Mouse (Mus musculus) frontal cortex, postnatal 14 days (tissue): Measurements from ENCODE around the gene Nap1l4.

Experiments used
- DNase-seq, 2 experiments: peaks; one replicate each; pipeline ENCODE4 v3.0.0; 2022; ENCODE audit warnings: low spot score in 2 of 2

Nap1l4 gene

GRCm38 (mm10) chr7:143519333-143519732 lies 29.6 kb downstream of the Nap1l4 start:
- DNase-seq: no peak

GRCm38 (mm10) chr7:143514416-143514768 lies 34.5 kb downstream of the Nap1l4 start:
- no peak for DNase-seq

- DNase-seq: no peak
Measured at GRCm38 (mm10) chr7:143513763-143514415, 35.0 kb downstream of the Nap1l4 start.

- DNase-seq: no peak
Measured at GRCm38 (mm10) chr7:143511335-143511712, 37.6 kb downstream of the Nap1l4 start.

GRCm38 (mm10) chr7:143510593-143511334 lies 38.1 kb downstream of the Nap1l4 start:
- no peak for DNase-seq

GRCm38 (mm10) chr7:143509566-143509965 lies 39.3 kb downstream of the Nap1l4 start:
- DNase-seq: no peak

GRCm38 (mm10) chr7:143506675-143507074 lies 42.2 kb downstream of the Nap1l4 start:
- DNase-seq: peak in 1 of 2 experiments; percentile 29

- no peak for DNase-seq
Measured at GRCm38 (mm10) chr7:143506271-143506670, 42.6 kb downstream of the Nap1l4 start.

- DNase-seq: peak; percentile 60 to 67
Measured at GRCm38 (mm10) chr7:143505823-143506222, 43.1 kb downstream of the Nap1l4 start.

GRCm38 (mm10) chr7:143505411-143505810 lies 43.5 kb downstream of the Nap1l4 start:
- no peak for DNase-seq

- no peak for DNase-seq
Measured at GRCm38 (mm10) chr7:143503926-143504325, 45.0 kb downstream of the Nap1l4 start.

GRCm38 (mm10) chr7:143502418-143503200 lies 46.3 kb downstream of the Nap1l4 start, which contains the start of gene Phlda2:
Gene Phlda2, minus strand, starts transcription at chr7:143503150.
- DNase-seq: no peak

- DNase-seq: peak in 1 of 2 experiments; percentile 24
Measured at GRCm38 (mm10) chr7:143501643-143502417, 47.1 kb downstream of the Nap1l4 start.

- no peak for DNase-seq
Measured at GRCm38 (mm10) chr7:143500912-143501311, 48.0 kb downstream of the Nap1l4 start.

- no peak for DNase-seq
Measured at GRCm38 (mm10) chr7:143498584-143498983, 50.3 kb downstream of the Nap1l4 start.

GRCm38 (mm10) chr7:143495104-143495961 lies 53.6 kb downstream of the Nap1l4 start:
- DNase-seq: no peak

- DNase-seq: no peak
Measured at GRCm38 (mm10) chr7:143493616-143494126, 55.2 kb downstream of the Nap1l4 start.

GRCm38 (mm10) chr7:143489735-143490134 lies 59.2 kb downstream of the Nap1l4 start:
- DNase-seq: no peak

GRCm38 (mm10) chr7:143482541-143482940 lies 66.4 kb downstream of the Nap1l4 start:
- no peak for DNase-seq

GRCm38 (mm10) chr7:143481806-143482387 lies 67.0 kb downstream of the Nap1l4 start:
- no peak for DNase-seq
